Mouse (Mus musculus) midbrain, embryonic 16.5 days (tissue): ENCODE results near the gene St8sia2. TPM values are rescaled to one million over a fixed set of nuclear protein-coding genes. Genes with fewer than 3 reads are reported as not detected.

Source experiments
- ATAC-seq: fragments of 200-750 bp; cut with Nextera tagmentation; 2 replicates; pipeline ENCODE4 v1.8.0; 2017; ENCODE audit warnings: moderate TSS enrichment
- H3K27ac ChIP-seq: fragments of 300-500 bp; sonication (generic); 2 replicates; pipeline ENCODE4 v1.5.1; 2014; ENCODE audit warnings: mild to moderate bottlenecking, low read length, mixed read lengths
- H3K27me3 ChIP-seq: fragments of 300-500 bp; sonication (generic); 2 replicates; pipeline ENCODE4 v1.6.1; 2014; ENCODE audit warnings: low read depth, low read length, mixed read lengths; ENCODE audit not compliant: control insufficient read depth, insufficient read depth
- H3K36me3 ChIP-seq: fragments of 300-500 bp; sonication (generic); 2 replicates; pipeline ENCODE4 v1.6.1; 2014; ENCODE audit warnings: mild to moderate bottlenecking, low read length, moderate library complexity, mixed read lengths; ENCODE audit not compliant: control insufficient read depth, insufficient read depth
- H3K4me1 ChIP-seq: fragments of 300-500 bp; sonication (generic); 2 replicates; pipeline ENCODE4 v1.6.1; 2014; ENCODE audit warnings: mild to moderate bottlenecking, low read length, mixed read lengths; ENCODE audit not compliant: control insufficient read depth, insufficient read depth
- H3K4me2 ChIP-seq: fragments of 300-500 bp; sonication (generic); 2 replicates; pipeline ENCODE4 v1.6.1; 2014; ENCODE audit warnings: mild to moderate bottlenecking, low read length, mixed read lengths
- H3K4me3 ChIP-seq: fragments of 300-500 bp; sonication (generic); 2 replicates; pipeline ENCODE4 v1.5.1; 2014; ENCODE audit warnings: low read depth, mild to moderate bottlenecking, low read length, moderate library complexity, mixed read lengths
- H3K9ac ChIP-seq: fragments of 300-500 bp; sonication (generic); 2 replicates; pipeline ENCODE4 v1.6.1; 2014; ENCODE audit warnings: low read depth, low read length, mixed read lengths
- H3K9me3 ChIP-seq: fragments of 300-500 bp; sonication (generic); replicated peaks from 2 replicates; pipeline ENCODE4 v1.6.1; 2014; ENCODE audit warnings: mild to moderate bottlenecking, low read length, mixed read lengths; ENCODE audit not compliant: control insufficient read depth, poor library complexity, severe bottlenecking
- WGBS: fragments of 180-500 bp; shearing (Covaris S2); extraction: QIAGEN DNeasy Blood & Tissue Kit; methylation state at CpG from one replicate; pipeline ENCODE4 v1.1.7; 2014; 5-methylcytosine and 5-hydroxymethylcytosine counted together
- polyA plus RNA-seq: library from polyadenylated mRNA; unstranded; fragments of >200 nt; fragmentation: Nextera tagmentation; extraction: Ambion mirVana; gene quantifications from 2 replicates; pipeline ENCODE4 v1.2.1, GENCODE M21; 2015

Gene St8sia2
- polyA plus RNA-seq, 1 experiment from 2014 or later: 117 TPM

- Histone ChIP-seq H3K27ac (0 out of 2 replicates have a peak overlapping the region, but pooled peaks have one; percentile 6), H3K36me3 (no peaks in the 10 kb centered on the region), H3K4me3 (no peak overlapping the region), H3K9ac (no peak overlapping the region), H3K4me1 (0 out of 2 replicates have a peak, but pooled peaks cover 4% of the 10 kb centered on the region), H3K9me3 (no peaks in the 10 kb centered on the region), H3K4me2 (no peak overlapping the region), H3K27me3 (no peaks in the 10 kb centered on the region)
- 8% methylated on average over 5 of the region's 5 CpGs for WGBS
- ATAC-seq: peak; percentile 75; the same call in 1 of the 2 replicates
Observed at GRCm38 (mm10) chr7:74025007-74025406, 11.5 kb upstream of the St8sia2 start.

- no peak overlapping the region for H3K27ac ChIP-seq
- H3K4me1 ChIP-seq: 0 out of 2 replicates have a peak, but pooled peaks cover 4% of the 10 kb centered on the region
- no peak overlapping the region for H3K4me2 ChIP-seq
- H3K36me3 ChIP-seq: no peaks in the 10 kb centered on the region
- no peaks in the 10 kb centered on the region for H3K9me3 ChIP-seq
- no peak overlapping the region for H3K4me3 ChIP-seq
- 43% methylated on average over 3 of the region's 3 CpGs for WGBS
- ATAC-seq: no peak
- H3K9ac ChIP-seq: no peak overlapping the region
- no peaks in the 10 kb centered on the region for H3K27me3 ChIP-seq
Observed at GRCm38 (mm10) chr7:74024171-74024570, 10.7 kb upstream of the St8sia2 start.

GRCm38 (mm10) chr7:74022571-74022970 lies 9.1 kb upstream of the St8sia2 start:
- Histone ChIP-seq H3K4me3 (no peak overlapping the region), H3K9me3 (no peaks in the 10 kb centered on the region), H3K9ac (no peak overlapping the region), H3K27me3 (no peaks in the 10 kb centered on the region), H3K4me2 (no peak overlapping the region), H3K27ac (no peak overlapping the region), H3K4me1 (0 out of 2 replicates have a peak, but pooled peaks cover 4% of the 10 kb centered on the region), H3K36me3 (no peaks in the 10 kb centered on the region)
- 84% methylated on average over 2 of the region's 2 CpGs for WGBS
- no peak for ATAC-seq

DNA sequence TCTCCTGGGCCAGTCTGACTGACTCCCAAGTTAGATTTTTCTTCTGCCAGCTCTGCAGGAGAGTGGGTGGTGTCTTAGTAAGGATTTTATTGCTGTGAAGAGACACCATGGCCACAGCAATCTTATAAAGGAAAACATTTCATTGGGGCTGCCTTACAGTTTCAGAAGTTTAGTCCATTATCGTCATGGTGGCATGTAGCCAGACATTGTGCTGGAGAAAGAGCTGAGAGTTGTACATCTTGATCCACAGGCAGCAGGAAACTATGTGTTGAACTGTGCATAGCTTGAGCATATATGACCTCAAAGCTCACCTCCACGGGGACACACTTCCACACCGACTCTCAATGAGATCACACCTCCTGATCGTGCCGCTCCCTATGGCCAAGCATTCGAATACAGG lies 8.3 kb upstream of the St8sia2 start:
- 0 out of 2 replicates have a peak, but pooled peaks cover 4% of the 10 kb centered on the region for H3K4me1 ChIP-seq
- no peak overlapping the region for H3K27ac ChIP-seq
- no peak for ATAC-seq
- H3K4me3 ChIP-seq: no peak overlapping the region
- no peak overlapping the region for H3K4me2 ChIP-seq
- 90% methylated on average over 6 of the region's 6 CpGs for WGBS
- no peak overlapping the region for H3K9ac ChIP-seq
- H3K36me3 ChIP-seq: no peaks in the 10 kb centered on the region
- no peaks in the 10 kb centered on the region for H3K27me3 ChIP-seq
- H3K9me3 ChIP-seq: no peaks in the 10 kb centered on the region

DNA sequence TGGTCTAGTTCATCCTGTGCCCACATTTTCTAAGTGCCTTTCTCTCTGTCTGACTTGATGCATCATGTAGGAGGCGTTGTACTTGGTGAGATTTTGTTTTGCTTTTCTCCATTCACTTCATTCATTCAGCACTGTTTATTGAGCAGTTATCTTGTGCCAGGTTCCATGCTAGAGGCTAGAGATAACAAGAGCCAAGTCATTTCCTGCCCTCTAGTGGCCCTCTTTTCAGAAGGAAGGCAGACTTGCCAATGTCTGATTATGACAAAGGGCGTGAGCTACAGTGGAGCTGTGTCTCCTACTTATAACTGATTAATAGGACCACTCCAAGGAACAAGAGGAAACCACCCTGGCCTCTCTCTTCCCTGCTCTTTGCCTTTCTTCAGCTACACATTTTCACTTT lies 3.1 kb upstream of the St8sia2 start:
- ATAC-seq: no peak

DNA sequence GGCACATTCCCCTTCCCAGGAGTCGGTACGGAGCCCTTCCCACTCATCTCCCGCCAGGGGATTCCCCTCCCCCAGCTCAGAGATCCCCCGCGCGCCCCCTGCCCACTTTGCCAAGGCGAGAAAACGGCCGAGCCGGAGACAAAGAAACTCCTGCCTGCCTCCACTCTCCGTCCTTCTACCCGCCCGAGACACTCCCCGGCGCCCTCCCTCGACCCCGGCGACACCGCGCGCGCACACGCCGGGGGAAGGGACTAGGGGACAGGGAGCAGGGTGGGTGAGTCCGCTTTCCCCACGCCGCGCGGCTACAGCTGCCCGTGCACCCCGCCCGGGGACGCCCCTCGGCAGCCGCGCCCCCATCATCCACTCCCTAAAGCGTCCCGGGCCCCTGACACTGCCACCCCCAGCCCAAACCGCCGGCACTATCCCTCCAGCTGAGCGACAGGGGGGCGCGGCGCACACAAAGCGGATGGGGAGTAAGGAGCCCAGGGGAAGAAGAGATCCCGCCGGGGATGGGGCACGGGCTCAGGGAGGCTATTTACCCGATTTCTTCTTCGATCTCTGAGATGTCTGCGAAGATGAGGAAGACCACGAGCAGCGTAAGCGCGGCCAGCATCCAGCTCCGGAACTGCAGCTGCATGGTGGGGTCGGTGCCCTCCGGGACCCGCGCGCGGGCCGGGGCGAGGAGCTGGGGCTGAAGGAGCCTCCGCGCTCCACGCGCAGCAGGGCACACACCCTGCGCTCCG lies 461 bp downstream of the St8sia2 start:
- Histone ChIP-seq H3K4me1 (peaks cover 44% of the 10 kb centered on the region), H3K9me3 (no peaks in the 10 kb centered on the region), H3K4me2 (peak overlapping the region; percentile 89), H3K36me3 (no peaks in the 10 kb centered on the region), H3K9ac (peak overlapping the region; percentile 100), H3K27me3 (no peaks in the 10 kb centered on the region), H3K4me3 (peak overlapping the region; percentile 99), H3K27ac (peak overlapping the region; percentile 99)
- WGBS: under 1% methylated on average over 69 of the region's 70 CpGs
- ATAC-seq: peak; percentile 59

More for the DNA sequence above, 3.1 kb upstream of the St8sia2 start:
- Histone ChIP-seq H3K9ac (no peak overlapping the region), H3K9me3 (no peaks in the 10 kb centered on the region), H3K4me3 (no peak overlapping the region), H3K4me1 (peaks cover 9% of the 10 kb centered on the region), H3K36me3 (no peaks in the 10 kb centered on the region), H3K27ac (no peak overlapping the region), H3K27me3 (no peaks in the 10 kb centered on the region), H3K4me2 (no peak overlapping the region)
- WGBS: 85% methylated on average over 2 of the region's 2 CpGs

- Histone ChIP-seq H3K4me2 (peak overlapping the region; percentile 89), H3K9me3 (no peaks in the 10 kb centered on the region), H3K27ac (peak overlapping the region; percentile 99), H3K4me3 (peak overlapping the region; percentile 99), H3K9ac (peak overlapping the region; percentile 100), H3K4me1 (peaks cover 52% of the 10 kb centered on the region), H3K36me3 (no peaks in the 10 kb centered on the region), H3K27me3 (no peaks in the 10 kb centered on the region)
- peak; percentile 20 for ATAC-seq
- WGBS: 2% methylated on average over 39 of the region's 43 CpGs
Observed at GRCm38 (mm10) chr7:74011976-74012857, 1.3 kb downstream of the St8sia2 start.

DNA sequence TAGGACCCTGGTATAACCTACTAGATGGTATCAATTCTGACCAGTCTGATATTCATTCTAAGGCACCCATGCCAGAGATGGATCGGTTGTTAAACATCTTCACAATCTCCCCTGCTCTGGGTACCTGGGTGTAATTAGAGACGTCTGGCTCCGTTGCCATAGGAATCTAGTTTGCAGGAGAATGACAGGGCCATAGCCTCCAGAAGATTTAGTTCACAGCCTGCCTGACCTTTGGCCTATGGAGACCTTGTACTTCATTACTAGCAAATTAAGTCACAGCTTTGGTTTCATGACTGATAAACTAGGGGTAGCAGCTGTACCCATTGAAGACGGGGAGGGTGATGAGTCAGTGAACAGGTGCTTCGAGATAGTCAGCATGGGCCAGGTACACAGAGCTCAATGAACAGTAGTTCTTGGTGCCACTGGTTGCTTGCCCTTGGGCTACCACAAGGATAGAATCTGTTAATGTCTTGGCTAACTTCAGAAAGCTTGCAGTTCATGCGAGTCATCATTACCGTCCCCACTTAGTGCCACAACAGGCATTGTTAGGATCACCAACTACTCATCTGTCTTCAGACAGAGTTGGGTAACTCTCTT lies 4.4 kb downstream of the St8sia2 start:
- no peak for ATAC-seq
- Histone ChIP-seq H3K4me3 (no peak overlapping the region), H3K9ac (no peak overlapping the region), H3K27ac (no peak overlapping the region), H3K4me1 (peaks cover 64% of the 10 kb centered on the region), H3K4me2 (peak overlapping the region; percentile 20), H3K36me3 (no peaks in the 10 kb centered on the region), H3K9me3 (no peaks in the 10 kb centered on the region), H3K27me3 (no peaks in the 10 kb centered on the region)
- 55% methylated on average over 7 of the region's 7 CpGs for WGBS
